Mouse (Mus musculus): Measurements from ENCODE around the gene Kansl2.

- TF ChIP-seq POLR2A (IDR thresholded peaks at IDR 0.05; ENCODE audit: low read depth, low read length) (no peak), CTCF (conservative IDR thresholded peaks at IDR 0.05; ENCODE audit: insufficient read depth, insufficient read length, low read depth, low read length) (no peak)
These were observed 36.9 kb upstream of the Kansl2 start, which contains the start of the genes Ccnt1 and 4930415O20Rik for GRCm38 (mm10) chr15:98570873-98571538.

Data from kidney, adult 2 months (tissue).